Mouse (Mus musculus) small intestine, adult 2 months (tissue): ENCODE measurements at regions not wholly inside any gene's neighbourhood (a gene's known extent, or its start where the extent isn't known, plus 50 kb on each side); places are given as distances from the start of the nearest gene placed in this dataset.
"Not testable (repeated sequence)": the region's sequence is repeated elsewhere in the genome, so short reads cannot be mapped to it uniquely, and the experiment has no call there.

Experiments
- CTCF ChIP-seq: fragments of 200-500 bp; IDR thresholded peaks from 2 replicates; pipeline ENCODE4 v1.5.1; 2012; ENCODE audit warnings: low read depth, mild to moderate bottlenecking, control low read depth, inconsistent platforms, low read length, moderate library complexity, mixed read lengths; ENCODE audit not compliant: insufficient replicate concordance, insufficient read length; ENCODE audit errors: extremely low read depth
- POLR2A ChIP-seq: fragments of 200-500 bp; IDR thresholded peaks from 2 replicates; pipeline ENCODE4 v1.6.1; 2012; ENCODE audit warnings: low read depth, mild to moderate bottlenecking, control low read depth, inconsistent platforms, low read length, moderate library complexity

DNA sequence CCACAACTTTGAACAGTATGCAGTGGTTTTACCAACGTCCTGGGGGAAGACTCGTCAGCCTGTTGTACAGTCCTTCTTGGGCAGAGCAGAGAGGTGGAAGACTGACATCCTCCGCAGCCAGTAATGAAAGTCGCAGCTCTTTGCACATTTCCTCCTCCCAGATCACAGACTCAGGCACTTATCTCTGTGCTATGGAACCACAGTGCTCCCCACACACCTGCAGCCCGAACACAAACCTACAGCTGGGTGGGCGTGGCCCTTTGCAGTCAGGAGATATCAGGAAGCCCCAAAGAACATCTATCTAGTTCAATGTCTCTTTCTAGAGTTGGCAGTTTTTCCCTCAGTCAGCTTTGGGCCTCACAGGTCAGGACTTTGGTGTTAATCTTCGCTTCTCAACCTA is 524.0 kb downstream of the Dad1 start:
- TF ChIP-seq CTCF, POLR2A: not testable (repeated sequence)
